Mouse (Mus musculus) kidney, adult 2 months (tissue): ENCODE measurements around the gene Fkbp3. TPM values are rescaled to one million over a fixed set of nuclear protein-coding genes. Genes with fewer than 3 reads are reported as not detected.
"Not testable (repeated sequence)": the region's sequence is repeated elsewhere in the genome, so short reads cannot be mapped to it uniquely, and the experiment has no call there.

Source experiments
- DNase-seq: peaks from one replicate; pipeline ENCODE4 v3.0.0; 2021
- H3K27ac ChIP-seq: fragments of 200-500 bp; 2 replicates; pipeline ENCODE4 v1.5.1; 2012; ENCODE audit warnings: low read depth, low read length, control low read depth, inconsistent platforms; ENCODE audit not compliant: insufficient read depth
- H3K27me3 ChIP-seq: fragments of 200-500 bp; replicated peaks from 2 replicates; pipeline ENCODE4 v1.6.1; 2012; ENCODE audit warnings: mild to moderate bottlenecking, moderate library complexity, low read length, inconsistent platforms; ENCODE audit not compliant: control insufficient read depth, insufficient read depth
- H3K36me3 ChIP-seq: fragments of 200-500 bp; 2 replicates; pipeline ENCODE4 v1.6.1; 2012; ENCODE audit warnings: mild to moderate bottlenecking, moderate library complexity, low read length, inconsistent platforms; ENCODE audit not compliant: control insufficient read depth, insufficient read depth
- H3K4me1 ChIP-seq: fragments of 200-500 bp; 2 replicates; pipeline ENCODE4 v1.6.1; 2011; ENCODE audit warnings: low read length; ENCODE audit not compliant: control insufficient read depth, insufficient read depth
- H3K4me3 ChIP-seq: fragments of 200-500 bp; 2 replicates; pipeline ENCODE4 v1.5.1; 2011; ENCODE audit warnings: mild to moderate bottlenecking, low read depth, low read length, control low read depth; ENCODE audit not compliant: insufficient read depth
- CTCF ChIP-seq: fragments of 200-500 bp; conservative IDR thresholded peaks from 2 replicates; pipeline ENCODE4 v1.5.1; 2011; ENCODE audit warnings: low read depth, mild to moderate bottlenecking, control low read depth, low read length, moderate library complexity, mixed read lengths; ENCODE audit not compliant: insufficient read depth, insufficient read length
- POLR2A ChIP-seq: fragments of 200-500 bp; IDR thresholded peaks from one replicate; pipeline ENCODE4 v1.6.1; 2011; ENCODE audit warnings: low read depth, low read length, control low read depth
- WGBS: fragments of 180-500 bp; shearing (Covaris S2); methylation state at CpG from one replicate; pipeline ENCODE4 v1.1.7; 2018; 5-methylcytosine and 5-hydroxymethylcytosine counted together
- polyA plus RNA-seq: library from polyadenylated mRNA; depleted of rRNA; stranded (reverse); fragments of >200 nt; gene quantifications from 2 replicates; pipeline ENCODE4 v1.2.3, GENCODE M21; 2012; rRNA removed

Fkbp3 gene
- polyA plus RNA-seq, result 50.5 and 80.3 TPM in 2 replicates

GRCm38 (mm10) chr12:65073611-65074178 is at the start of gene Fkbp3:
Gene Fkbp3 (minus strand): TSS chr12:65074007.
- TF ChIP-seq CTCF (no peak), POLR2A (peak; percentile 92)
- peak; percentile 98 for DNase-seq
- peak within 1 kb of the TSS; percentile 75 for H3K4me3 ChIP-seq
- H3K4me1 ChIP-seq, result no peaks in the 10 kb centered on the region; the same call in 1 of the 2 replicates
- H3K36me3 ChIP-seq, result no peaks in the 10 kb centered on the region; the same call in 1 of the 2 replicates
- WGBS, result under 1% methylated on average over 49 of the region's 49 CpGs
- H3K27me3 ChIP-seq, result no peaks in the 10 kb centered on the region
- peak within 1 kb of the TSS; percentile 81 for H3K27ac ChIP-seq

GRCm38 (mm10) chr12:65119451-65119850 is 45.6 kb upstream of the Fkbp3 start:
- H3K4me3 ChIP-seq, result no peak overlapping the region
- DNase-seq, result no peak
- H3K4me1 ChIP-seq, result no peaks in the 10 kb centered on the region
- no peaks in the 10 kb centered on the region for H3K27me3 ChIP-seq
- H3K36me3 ChIP-seq, result peaks cover 4% of the 10 kb centered on the region; the same call in 1 of the 2 replicates
- no peak overlapping the region for H3K27ac ChIP-seq
- TF ChIP-seq CTCF, result no peak
- TF ChIP-seq POLR2A, result no peak
- 95% methylated on average over 5 of the region's 5 CpGs for WGBS

GRCm38 (mm10) chr12:65118968-65119367 is 45.2 kb upstream of the Fkbp3 start:
- H3K36me3 ChIP-seq, result peaks cover 4% of the 10 kb centered on the region; the same call in 1 of the 2 replicates
- WGBS, result 91% methylated on average over 7 of the region's 7 CpGs

GRCm38 (mm10) chr12:65114978-65115377 is 41.2 kb upstream of the Fkbp3 start:
- not testable (repeated sequence) for H3K27ac ChIP-seq, DNase-seq, H3K4me1 ChIP-seq, H3K27me3 ChIP-seq, H3K36me3 ChIP-seq, H3K4me3 ChIP-seq
- 91% methylated on average over 3 of the region's 3 CpGs for WGBS

More at GRCm38 (mm10) chr12:65118968-65119367, 45.2 kb upstream of the Fkbp3 start:
- Histone ChIP-seq H3K4me1 (no peaks in the 10 kb centered on the region), H3K27me3 (no peaks in the 10 kb centered on the region), H3K4me3 (no peak overlapping the region), H3K27ac (no peak overlapping the region)
- TF ChIP-seq POLR2A (no peak), CTCF (no peak)
- DNase-seq, result no peak

GRCm38 (mm10) chr12:65113925-65114324 is 40.1 kb upstream of the Fkbp3 start:
- no peak overlapping the region for H3K27ac ChIP-seq
- TF ChIP-seq POLR2A (no peak), CTCF (no peak)
- no peak overlapping the region for H3K4me3 ChIP-seq
- no peaks in the 10 kb centered on the region for H3K27me3 ChIP-seq
- no peak for DNase-seq
- no peaks in the 10 kb centered on the region; the same call in 1 of the 2 replicates for H3K36me3 ChIP-seq
- 82% methylated on average over 4 of the region's 4 CpGs for WGBS
- no peaks in the 10 kb centered on the region for H3K4me1 ChIP-seq

GRCm38 (mm10) chr12:65112811-65113210 is 39.0 kb upstream of the Fkbp3 start:
- no peak for DNase-seq
- 100% methylated on average over 1 of the region's 1 CpGs for WGBS
- H3K36me3 ChIP-seq, result no peaks in the 10 kb centered on the region; the same call in 1 of the 2 replicates
- H3K4me1 ChIP-seq, result no peaks in the 10 kb centered on the region
- no peak overlapping the region for H3K27ac ChIP-seq
- no peaks in the 10 kb centered on the region for H3K27me3 ChIP-seq
- TF ChIP-seq POLR2A, result no peak
- TF ChIP-seq CTCF, result no peak
- H3K4me3 ChIP-seq, result no peak overlapping the region

GRCm38 (mm10) chr12:65111503-65111902 is 37.7 kb upstream of the Fkbp3 start:
- DNase-seq, result no peak
- H3K36me3 ChIP-seq, result 0 out of 2 replicates have a peak, but pooled peaks cover 1% of the 10 kb centered on the region
- no peaks in the 10 kb centered on the region for H3K27me3 ChIP-seq
- H3K4me3 ChIP-seq, result no peak overlapping the region
- H3K27ac ChIP-seq, result no peak overlapping the region
- 90% methylated on average over 3 of the region's 3 CpGs for WGBS
- TF ChIP-seq POLR2A (no peak), CTCF (no peak)
- H3K4me1 ChIP-seq, result no peaks in the 10 kb centered on the region
